9 mouse cellular contexts compared by ENCODE assay signal in the genomic region with DNA sequence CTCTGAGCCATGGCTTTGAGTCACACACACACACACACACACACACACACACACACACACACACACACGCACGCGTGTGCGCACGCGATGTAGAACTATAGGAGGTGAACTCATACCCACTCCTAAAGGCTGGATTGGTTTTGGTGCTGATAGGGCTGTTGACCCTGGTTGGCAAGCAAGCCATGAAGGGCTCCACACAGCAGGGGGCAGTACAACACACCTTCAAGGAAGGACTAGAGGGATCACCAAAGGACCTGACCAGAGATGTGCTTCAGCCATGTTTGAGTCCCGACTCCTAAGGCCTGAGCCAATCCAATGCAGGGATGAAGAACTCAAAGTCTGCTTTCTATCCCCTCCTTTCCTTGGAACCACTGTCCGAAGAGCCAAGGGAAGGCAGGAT. TPM values are rescaled to one million over a fixed set of nuclear protein-coding genes. Genes with fewer than 3 reads are reported as not detected.
A peak's percentile ranks its signal among the peaks of the same experiment; 100 is the strongest.
DNase-seq lines count a peak whose midpoint lies in the region; ATAC-seq and TF ChIP-seq lines count a peak whose summit lies in the region.
"Had no signal": no experiment of that assay in that cellular context is flagged by ENCODE, and none has a peak within 500 bp of the region (broad histone marks: within the 10 kb centered on the region; RNA-seq: fewer than 3 reads in every experiment).

No protein-coding gene starts in this region.

- H3K27ac ChIP-seq in midbrain, postnatal 0 days (ENCODE audit: low read depth, low read length) = no peak overlapping the region
- no peak overlapping the region for H3K27ac ChIP-seq in midbrain, embryonic 16.5 days (ENCODE audit: low read length)
- peak overlapping the region; percentile 97 for H3K27ac ChIP-seq in embryonic facial prominence, embryonic 13.5 days

- peak; percentile 33 for TF ChIP-seq CTCF in midbrain, postnatal 0 days (IDR thresholded peaks at IDR 0.05)

- H3K9ac ChIP-seq in midbrain, postnatal 0 days (replicated peaks; ENCODE audit: low read length, poor library complexity, severe bottlenecking) = no peak overlapping the region
- H3K9ac ChIP-seq in midbrain, embryonic 16.5 days (ENCODE audit: low read depth, low read length) = no peak overlapping the region
- H3K9ac ChIP-seq in embryonic facial prominence, embryonic 13.5 days = no peak overlapping the region

- H3K27me3 ChIP-seq in midbrain, postnatal 0 days (ENCODE audit: insufficient read depth, low read length) = no peaks in the 10 kb centered on the region
- no peaks in the 10 kb centered on the region for H3K27me3 ChIP-seq in midbrain, embryonic 16.5 days (ENCODE audit: control insufficient read depth, insufficient read depth, low read depth, low read length)
- H3K27me3 ChIP-seq in embryonic facial prominence, embryonic 13.5 days = no peaks in the 10 kb centered on the region
- H3K27me3 ChIP-seq: neural tube, embryonic 13.5 days had no signal

- H3K4me1 ChIP-seq in midbrain, postnatal 0 days (ENCODE audit: insufficient read depth, low read length) = peaks cover 5% of the 10 kb centered on the region
- peaks cover 21% of the 10 kb centered on the region for H3K4me1 ChIP-seq in midbrain, embryonic 16.5 days (ENCODE audit: control insufficient read depth, insufficient read depth, low read length)
- peaks cover 37% of the 10 kb centered on the region for H3K4me1 ChIP-seq in embryonic facial prominence, embryonic 13.5 days

- ATAC-seq in midbrain, postnatal 0 days (ENCODE audit: low FRiP score) = no peak
- ATAC-seq in midbrain, embryonic 16.5 days = no peak
- no peak for ATAC-seq in embryonic facial prominence, embryonic 13.5 days (ENCODE audit: insufficient number of reproducible peaks, insufficient read depth, low FRiP score, low TSS enrichment, low read depth)
- ATAC-seq in cerebellum, adult (ENCODE audit: insufficient number of reproducible peaks, low FRiP score, low TSS enrichment) = no peak

- H3K9me3 ChIP-seq in midbrain, postnatal 0 days (ENCODE audit: low read length) = no peaks in the 10 kb centered on the region
- no peaks in the 10 kb centered on the region for H3K9me3 ChIP-seq in midbrain, embryonic 16.5 days (replicated peaks; ENCODE audit: control insufficient read depth, low read length, poor library complexity, severe bottlenecking)
- H3K9me3 ChIP-seq in embryonic facial prominence, embryonic 13.5 days = no peaks in the 10 kb centered on the region
- H3K9me3 ChIP-seq: neural tube, embryonic 13.5 days had no signal

- H3K4me3 ChIP-seq in midbrain, postnatal 0 days (ENCODE audit: low read depth, low read length) = no peak overlapping the region
- no peak overlapping the region for H3K4me3 ChIP-seq in midbrain, embryonic 16.5 days (ENCODE audit: low read depth, low read length)
- H3K4me3 ChIP-seq in embryonic facial prominence, embryonic 13.5 days = no peak overlapping the region
- H3K4me3 ChIP-seq: erythroblast, embryonic 14.5 days; neural tube, embryonic 13.5 days had no signal

- no peaks in the 10 kb centered on the region for H3K36me3 ChIP-seq in midbrain, postnatal 0 days (ENCODE audit: insufficient read depth, low read length)
- H3K36me3 ChIP-seq in midbrain, embryonic 16.5 days (ENCODE audit: control insufficient read depth, insufficient read depth, low read length) = no peaks in the 10 kb centered on the region
- H3K36me3 ChIP-seq in embryonic facial prominence, embryonic 13.5 days = peaks cover 15% of the 10 kb centered on the region

- no peak for DNase-seq in midbrain, postnatal 0 days (ENCODE audit: low spot score)
- peak; percentile 75 for DNase-seq in liver
- peak; percentile 69 to 83 for DNase-seq in spleen, postnatal 4 days (ENCODE audit: low spot score in 2 of 2)
- no peak for DNase-seq in urinary bladder, postnatal 36 days (ENCODE audit: low spot score in 2 of 2)

- no peak overlapping the region for H3K4me2 ChIP-seq in midbrain, postnatal 0 days (ENCODE audit: low read depth, low read length, poor library complexity, severe bottlenecking)
- no peak overlapping the region for H3K4me2 ChIP-seq in midbrain, embryonic 16.5 days (ENCODE audit: low read length)
- no peak overlapping the region for H3K4me2 ChIP-seq in embryonic facial prominence, embryonic 13.5 days

- 95% methylated on average over 8 of the region's 8 CpGs for WGBS in midbrain, postnatal 0 days
- WGBS in midbrain, embryonic 16.5 days = 97% methylated on average over 8 of the region's 8 CpGs
- WGBS in embryonic facial prominence, embryonic 13.5 days = 96% methylated on average over 8 of the region's 8 CpGs

RNA-seq across cellular contexts. Expression of a gene that starts 16.7 kb away (rescaled TPM):
- total RNA-seq in midbrain, postnatal 0 days (2014; rRNA removed) = 32.7 and 47.4 TPM in 2 replicates
- 46.3 and 48.5 TPM in 2 replicates for polyA plus RNA-seq in midbrain, postnatal 0 days (2015; fragmentation: Nextera tagmentation; extraction: Ambion mirVana)
- 26.5 and 29.9 TPM in 2 replicates for polyA plus RNA-seq in midbrain, embryonic 16.5 days (2015; fragmentation: Nextera tagmentation; extraction: Ambion mirVana)
- 149 and 151 TPM in 2 replicates for polyA plus RNA-seq in embryonic facial prominence, embryonic 13.5 days (2015; fragmentation: Nextera tagmentation; extraction: Ambion mirVana)

Comparison
In these comparisons a context has a peak if more than half of its experiments do, and no peak if none do; other contexts are left out.
1. DNase-seq: peak in liver (single experiment) and spleen, postnatal 4 days (2 of 2); none in midbrain, postnatal 0 days (single experiment) and urinary bladder, postnatal 36 days (0 of 2).